Mouse (Mus musculus): Measurements from ENCODE around the gene Aifm1.
"Not testable (repeated sequence)": the region's sequence is repeated elsewhere in the genome, so short reads cannot be mapped to it uniquely, and the experiment has no call there.

The Aifm1 gene

DNA sequence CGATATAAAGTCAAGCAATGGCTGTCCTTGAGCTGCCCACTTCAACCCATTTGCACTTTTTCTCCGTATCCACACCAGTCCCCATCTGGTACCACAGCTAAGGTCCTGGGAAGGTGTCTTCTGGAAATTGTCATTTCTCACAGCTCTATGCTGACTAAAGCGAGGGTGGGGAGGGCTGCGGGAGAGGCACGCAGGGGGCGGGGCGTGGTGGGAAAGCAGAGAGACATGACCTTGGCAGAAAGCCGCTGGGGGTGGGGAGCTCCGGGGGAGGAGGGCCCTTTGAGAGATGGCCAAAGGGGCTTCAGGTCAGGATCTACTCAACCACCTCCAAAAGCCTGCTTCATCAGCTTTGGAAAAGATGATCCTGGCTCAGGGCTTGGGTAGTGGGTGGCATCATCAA, 58.3 kb downstream of the Aifm1 start:
- DNase-seq, result no peak

DNA sequence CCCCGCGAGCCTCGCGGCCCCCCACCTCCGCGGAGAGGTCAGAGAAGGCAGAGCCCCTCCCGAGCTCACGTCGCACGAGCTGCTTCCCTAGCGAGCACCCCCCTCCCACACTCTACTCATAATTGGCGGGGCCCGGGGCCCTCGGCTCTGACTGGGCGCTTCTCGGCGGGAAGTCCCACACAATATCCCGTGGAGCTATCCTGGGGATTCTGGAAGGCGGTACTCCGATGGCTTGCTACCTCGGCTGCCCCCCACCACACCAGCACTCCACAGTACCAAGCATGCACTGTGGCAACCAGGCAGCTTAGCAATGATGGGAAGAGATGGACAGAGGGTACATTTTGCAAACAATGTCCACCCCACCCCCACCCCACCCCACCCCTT, 58.9 kb downstream of the Aifm1 start:
- DNase-seq, result no peak

DNA sequence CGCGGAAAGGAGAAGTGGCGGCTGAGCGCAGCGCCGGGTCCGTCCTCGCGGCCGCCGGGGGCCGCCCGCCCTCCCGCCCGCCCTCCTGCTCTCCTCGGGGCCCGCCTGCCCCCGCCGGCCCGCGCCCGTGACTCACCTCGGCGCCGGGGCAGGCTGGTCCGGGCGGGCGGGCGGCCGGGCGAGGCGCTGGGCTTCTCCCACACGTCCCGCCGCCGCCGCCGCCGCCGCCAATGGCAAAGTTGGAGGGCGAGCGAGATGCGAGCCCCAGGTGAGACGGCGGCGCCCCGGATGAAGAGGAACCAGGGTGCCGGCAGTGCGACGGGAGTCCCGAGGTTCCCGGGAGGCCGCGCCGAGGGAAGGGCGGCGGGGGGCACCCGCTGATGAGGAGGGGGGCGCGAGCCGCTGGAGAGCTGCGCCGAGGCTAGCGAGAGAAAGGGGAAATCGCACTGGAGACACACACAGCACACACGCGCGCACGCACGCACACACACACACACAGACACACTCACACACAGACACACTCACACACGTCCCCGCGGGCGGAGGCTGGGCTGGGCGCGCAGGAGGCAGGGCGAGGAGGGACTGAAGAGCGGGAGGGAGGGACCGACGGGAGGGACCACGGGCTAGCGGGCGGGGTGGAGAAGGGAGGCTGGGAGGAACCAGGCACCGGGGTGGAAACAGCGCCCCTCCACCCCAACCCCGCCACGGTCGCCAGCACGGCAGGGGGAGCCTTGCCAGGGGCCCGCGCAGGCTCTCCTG, 59.4 kb downstream of the Aifm1 start:
- peak; percentile 49 for DNase-seq

DNA sequence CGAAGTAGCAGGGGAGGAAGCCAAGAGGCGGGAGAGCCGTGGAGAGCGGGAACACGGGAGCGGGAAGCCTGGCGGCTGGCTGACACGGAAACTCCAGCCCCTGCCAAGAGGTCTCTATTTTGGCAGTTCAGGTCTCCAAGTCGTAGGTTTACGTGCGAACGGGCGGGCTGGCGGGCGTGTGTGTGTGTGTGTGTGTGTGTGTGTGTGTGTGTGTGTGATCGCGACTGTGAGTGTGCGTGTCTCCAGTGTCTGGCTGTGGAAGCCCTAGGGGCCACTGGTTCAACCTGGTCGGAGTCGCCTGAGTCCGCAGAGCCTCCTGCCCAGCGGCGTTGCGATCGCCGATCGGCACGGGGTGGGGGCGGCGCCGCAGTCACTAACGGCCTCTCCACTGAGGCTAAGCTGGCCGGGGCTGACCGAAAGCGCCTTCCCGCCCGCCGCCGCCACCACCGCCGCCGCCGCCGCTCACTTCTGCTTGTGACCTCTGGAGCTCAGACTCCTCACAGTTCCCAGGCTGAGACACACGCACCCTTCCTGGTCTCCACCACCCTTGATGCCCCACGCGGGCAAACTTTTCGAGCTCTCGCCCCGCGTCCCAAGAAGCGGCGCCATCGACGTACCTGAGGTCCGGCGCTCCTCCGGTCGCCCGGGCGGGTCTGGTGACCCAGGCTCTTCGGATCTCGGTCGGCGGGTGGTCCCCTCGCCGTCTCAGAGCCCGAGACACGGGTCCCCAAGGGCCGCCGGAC, 60.3 kb downstream of the Aifm1 start:
- no peak for DNase-seq

DNA sequence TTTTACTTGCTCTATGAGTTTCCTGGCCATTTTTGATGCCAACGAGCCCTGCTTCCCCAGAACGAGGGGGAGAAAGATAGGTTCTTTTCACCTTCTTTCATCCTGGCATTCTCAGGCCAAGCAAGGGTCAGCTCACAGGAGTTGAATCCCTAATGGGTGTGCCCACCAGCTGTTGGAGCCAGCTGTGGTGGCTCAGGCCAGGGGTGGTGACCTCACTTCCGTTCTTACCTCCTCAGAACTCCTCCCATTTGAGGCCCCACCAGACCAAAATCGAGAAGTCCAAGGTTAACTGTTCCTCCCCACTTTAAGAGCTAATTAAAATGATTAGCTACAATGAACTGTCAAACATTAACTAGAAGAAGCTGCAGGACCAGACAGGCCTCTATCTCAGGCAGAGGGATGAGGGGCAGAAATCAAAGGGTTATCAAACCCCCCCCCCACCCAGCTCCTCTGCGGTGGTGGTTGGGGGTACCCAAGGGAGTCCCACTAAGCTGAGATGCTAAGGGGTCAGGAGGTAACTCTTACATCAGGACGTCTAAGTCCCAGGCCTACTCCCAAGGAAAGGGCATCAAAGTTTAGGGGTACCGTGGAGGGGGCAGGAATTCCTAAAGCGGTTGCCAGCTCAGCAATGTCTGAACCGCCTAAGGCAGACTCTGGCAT, 61.0 kb downstream of the Aifm1 start:
- DNase-seq, result no peak

DNA sequence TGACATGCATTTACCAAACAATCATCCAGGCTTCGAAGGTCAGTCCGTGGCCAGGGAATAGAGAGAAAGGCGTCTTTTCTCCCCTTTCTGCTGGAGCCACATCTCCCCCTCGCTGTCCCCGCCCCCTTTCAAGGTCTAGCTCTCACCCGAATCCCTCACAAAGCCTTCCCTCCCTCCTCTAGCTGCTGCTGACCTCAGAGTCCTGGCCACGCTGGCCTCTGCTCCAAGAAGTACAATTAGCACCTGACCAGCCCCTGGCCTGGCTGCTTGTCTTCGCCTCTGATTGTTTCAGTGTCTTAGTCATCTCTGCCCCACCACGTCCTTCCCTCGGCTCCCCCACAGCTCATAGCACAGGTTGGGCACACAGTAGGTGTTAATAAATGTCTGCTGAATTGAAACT, 63.7 kb downstream of the Aifm1 start:
- DNase-seq, result no peak

DNA sequence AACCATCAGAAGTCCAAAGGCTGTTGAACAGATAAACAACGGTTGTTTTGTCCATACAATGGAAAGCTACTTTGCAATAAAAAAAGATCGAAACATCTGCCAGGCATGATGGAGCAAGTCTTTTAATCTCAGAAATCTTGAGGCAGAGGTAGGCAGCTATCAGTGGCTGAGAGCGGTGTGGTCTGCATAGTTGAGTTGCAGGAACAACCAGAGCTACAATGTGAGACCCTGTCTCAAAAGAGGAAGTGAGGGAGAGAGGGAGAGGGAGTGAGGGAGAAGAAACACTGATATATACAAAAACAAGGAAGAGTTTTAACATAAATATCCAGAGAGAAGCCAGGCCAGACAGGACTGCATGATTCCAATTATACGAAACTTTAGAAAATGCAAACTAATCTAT, 68.7 kb downstream of the Aifm1 start:
- DNase-seq, result no peak

DNA sequence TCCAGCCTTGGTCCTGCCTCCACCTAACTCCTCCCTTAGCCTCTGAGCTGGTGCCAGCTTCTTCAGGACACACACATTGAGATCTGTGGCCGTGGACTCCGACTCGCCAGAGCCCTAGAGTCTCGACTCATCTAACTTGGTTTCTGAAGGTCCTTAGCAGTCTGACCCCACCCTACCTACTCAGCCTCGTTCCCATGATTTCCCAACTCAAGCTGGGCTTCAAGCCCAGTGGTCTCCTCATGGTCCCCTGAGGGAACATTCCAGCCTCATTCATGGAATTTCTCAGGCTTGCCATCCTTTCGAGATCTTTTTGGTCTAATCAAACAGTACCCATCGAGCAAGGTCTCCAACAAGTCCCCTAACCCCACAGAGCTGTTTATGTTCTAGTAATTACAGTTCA, 71.4 kb downstream of the Aifm1 start:
- no peak for DNase-seq

DNA sequence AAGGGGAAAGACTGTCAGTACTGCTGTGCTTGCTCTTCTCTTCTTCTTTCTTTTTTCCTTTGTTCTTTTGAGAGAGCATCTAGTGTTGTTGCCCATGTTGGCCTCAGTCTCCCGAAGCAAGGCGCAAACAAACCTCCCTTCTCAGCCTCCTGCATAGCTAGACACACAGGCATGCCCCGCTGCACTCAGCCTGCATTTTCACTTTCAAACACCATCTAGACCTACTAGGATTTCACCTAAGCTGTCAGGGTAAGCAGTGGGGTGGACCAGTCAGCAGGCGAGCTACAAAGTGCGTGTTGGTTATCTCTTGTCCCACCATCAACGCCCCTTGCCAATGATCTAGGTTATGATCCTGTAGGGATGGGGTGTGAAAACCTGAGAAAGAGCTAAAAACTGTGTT, 71.8 kb downstream of the Aifm1 start:
- no peak for DNase-seq

DNA sequence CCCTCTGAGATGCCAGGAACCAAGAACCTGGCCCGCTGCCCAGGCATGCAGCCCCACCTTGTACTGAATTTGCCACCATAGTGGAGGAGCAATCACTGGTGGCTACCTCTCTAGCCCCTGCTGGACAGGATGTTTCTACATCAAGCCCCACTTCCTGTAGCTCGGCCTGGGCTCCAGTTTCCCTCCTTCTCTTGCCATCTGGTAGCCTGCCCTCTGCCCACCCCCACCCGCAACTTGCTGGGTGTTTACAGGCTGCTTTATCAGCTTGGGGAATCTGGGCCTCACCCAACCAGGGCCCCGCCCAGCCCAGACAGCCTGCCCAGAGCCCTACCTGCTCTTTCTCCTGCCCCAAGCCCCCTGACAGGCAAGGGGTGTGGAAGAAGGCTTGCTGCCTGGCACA, 74.3 kb downstream of the Aifm1 start:
- no peak for DNase-seq

DNA sequence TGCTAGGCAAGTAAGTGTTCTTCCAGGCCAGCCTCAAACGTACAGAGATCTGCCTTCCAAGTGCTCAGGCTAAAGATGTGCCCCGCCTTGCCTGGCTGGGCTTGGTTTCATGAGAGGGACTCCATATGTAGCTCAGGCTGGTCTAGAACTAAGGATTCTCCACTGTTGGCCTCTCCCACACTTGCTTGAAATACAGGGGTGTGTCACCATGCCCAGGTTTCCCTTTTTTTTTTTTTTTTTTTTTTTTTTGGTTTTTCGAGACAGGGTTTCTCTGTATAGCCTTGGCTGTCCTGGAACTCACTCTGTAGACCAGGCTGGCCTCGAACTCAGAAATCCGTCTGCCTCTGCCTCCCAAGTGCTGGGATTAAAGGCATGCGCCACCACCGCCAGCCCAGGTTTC, 77.3 kb downstream of the Aifm1 start:
- not testable (repeated sequence) for DNase-seq

DNA sequence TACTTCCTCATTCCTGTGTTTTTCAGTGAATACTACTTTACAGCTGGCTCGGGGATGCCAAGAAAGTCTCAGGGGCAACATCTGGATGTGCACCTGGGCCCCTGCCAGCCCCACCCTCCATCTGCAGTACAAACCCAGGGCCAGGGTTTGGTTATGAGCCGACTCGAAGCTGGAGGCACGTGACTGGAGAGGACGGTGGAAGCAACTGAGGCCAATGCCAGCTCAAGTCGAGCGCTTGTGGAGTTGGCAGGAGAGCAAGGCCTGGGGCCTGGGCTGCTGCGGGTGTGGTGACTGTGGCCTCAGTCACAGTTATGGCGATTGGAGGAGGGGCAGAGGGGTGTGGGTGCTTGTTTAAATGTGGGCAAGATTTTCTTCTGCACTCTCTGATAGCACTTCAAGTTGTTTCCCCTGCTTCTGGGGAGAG, 77.9 kb downstream of the Aifm1 start:
- no peak for DNase-seq

DNA sequence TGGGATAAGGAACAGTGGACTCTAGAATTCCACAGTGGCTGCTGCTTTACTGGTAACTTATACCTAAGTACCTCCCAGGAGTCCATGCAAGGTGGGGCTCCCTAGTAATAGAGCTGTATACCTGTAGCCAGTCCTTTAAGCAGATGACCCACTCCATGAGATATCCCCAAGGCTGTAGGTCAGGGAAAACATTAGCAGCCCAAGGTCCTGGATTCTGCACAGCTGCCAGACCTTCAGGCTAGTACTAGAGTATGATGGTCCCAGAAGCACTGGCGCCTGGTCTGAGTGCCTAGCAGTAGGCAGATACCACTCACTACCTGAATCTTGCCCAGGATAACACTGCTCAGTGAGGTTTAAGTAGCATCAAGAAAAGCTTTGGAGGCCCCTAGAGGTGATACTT, 79.1 kb downstream of the Aifm1 start:
- no peak for DNase-seq

DNA sequence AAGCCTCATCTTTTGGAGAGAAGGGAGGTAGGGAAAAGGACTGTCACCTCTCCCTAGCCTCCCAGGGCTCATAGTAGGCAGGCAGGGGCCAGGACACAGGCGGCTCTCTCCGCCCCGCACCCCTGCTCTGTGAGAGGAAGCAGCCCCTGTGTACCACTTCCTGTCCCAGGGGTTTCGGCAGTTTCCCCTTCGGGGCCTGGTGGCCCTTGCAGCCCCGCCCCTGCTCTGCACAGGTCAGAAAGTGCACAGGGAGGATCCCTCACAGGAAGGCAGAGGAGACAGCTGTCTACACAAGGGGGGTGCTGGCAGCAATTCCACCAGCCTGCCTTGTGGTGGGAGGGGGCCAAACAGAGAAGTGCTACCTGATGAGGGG, 79.8 kb downstream of the Aifm1 start:
- DNase-seq, result no peak

DNA sequence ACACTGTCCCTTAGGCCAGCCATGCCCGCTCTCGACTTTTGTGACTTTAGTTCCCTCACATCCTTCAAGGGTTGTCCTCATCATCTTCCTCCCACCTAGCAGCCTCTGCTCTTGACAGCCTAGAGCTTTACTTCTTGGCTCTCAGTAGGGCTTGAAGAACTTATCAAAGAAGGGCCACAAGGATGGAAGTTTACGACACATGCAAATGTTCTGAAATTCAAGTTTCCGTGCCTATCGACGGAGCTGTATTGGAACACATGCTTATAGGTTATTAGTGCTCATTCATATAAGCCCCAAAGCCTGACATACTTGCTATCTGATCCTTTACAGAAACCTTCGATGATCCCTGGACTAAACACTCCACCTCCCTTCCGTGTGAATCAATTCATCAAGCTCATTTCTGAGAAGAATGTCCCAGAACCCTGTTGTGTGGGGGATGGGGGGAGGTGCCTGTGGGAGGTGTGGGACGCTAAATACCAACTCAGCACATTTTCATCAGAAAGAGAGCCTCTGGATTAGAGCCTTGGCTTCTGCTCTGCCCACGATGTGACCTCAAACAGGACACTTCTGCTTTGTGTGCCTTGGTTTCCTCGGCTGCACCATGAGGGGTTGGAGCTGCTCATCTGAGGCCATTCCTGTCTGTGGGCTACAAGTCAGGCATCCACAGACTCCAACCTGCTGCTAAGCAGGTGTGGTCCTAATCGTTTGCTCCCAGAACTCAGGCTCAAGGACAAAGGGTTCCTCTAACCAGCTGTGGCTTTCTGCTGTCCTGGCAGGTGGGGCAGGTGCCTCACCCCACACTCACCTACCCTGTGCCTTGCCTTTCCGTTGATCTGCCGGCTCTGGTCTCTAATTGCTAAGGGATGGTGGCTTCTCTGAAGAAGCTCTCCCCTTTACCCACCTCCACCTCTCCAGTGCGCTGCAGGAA, 80.5 kb downstream of the Aifm1 start:
- DNase-seq, result no peak

DNA sequence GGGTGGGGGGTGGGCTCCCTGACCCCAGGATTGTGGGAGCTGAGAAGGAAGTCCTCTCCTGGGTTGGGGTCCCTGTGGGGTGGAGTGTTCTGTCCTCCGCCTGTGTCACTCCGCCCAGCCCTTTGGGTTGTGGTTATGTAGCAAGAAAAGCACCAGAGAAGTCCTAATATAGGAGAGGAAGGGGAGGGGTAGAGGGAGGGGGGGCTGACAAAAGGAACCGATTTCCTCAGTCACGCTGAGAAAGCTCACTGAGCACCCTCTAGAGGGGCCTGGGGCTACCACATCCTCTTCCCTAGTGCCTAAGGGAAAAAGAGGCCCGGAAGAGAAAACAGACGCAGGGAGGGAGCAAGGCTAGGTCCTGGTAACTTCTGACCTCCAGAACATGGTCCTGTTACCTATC, 83.8 kb downstream of the Aifm1 start:
- no peak for DNase-seq

DNA sequence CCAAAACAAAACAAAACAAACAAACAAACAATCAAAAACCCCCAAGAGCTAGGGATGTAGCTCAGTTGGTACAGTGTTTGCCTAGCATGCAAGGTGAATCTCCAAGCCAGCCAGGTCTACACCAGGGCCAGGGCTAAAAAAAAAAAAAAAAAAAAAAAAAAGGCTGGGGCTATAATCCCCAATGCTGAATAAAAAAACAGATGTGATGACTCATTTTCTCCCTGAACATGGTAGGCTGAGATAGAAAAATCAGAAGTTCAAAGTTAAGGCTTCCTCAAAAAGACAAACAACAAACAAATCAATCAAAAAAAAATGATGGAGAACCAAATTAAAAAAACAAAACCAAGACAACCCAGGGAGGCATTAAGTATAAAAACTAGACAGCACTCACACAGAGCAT, 84.3 kb downstream of the Aifm1 start:
- no peak for DNase-seq

DNA sequence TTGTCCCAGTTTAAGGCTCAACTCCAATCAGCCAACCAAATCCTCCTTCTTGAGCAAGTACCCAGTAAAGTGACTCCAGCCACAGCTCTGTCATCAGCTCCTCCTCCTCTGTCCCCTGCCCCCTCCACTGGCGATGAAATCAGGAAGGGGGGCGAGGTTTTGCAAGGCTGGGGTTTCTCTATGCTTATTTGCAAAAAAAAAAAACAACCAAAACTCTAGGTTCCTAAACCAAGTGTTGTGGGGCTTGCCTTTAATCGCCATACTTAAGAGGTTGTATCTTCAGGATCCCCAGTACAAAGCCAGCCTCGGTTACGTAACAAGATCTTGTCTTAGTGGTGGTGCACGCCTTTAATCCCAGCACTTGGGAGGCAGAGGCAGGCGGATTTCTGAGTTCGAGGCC, 84.7 kb downstream of the Aifm1 start:
- no peak for DNase-seq

DNA sequence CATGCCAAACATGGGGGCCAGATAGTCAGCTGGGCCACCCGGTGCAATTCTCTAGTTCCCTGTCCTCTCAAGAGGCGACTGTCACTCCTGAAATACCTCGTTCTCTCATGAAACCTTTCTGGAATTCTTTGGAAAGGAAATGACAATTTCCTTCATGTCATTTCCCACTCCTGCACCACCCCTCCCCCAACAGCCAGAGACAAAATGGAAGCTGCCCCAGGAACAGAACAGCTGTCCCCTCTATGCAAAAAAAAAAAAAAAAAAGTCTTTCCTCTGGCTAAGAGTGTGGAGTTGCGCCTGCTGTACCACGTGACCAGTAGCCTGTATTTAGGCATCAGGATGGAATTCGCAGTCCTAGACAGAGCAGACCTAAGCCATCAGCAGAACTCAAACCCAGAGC, 85.1 kb downstream of the Aifm1 start:
- no peak for DNase-seq

DNA sequence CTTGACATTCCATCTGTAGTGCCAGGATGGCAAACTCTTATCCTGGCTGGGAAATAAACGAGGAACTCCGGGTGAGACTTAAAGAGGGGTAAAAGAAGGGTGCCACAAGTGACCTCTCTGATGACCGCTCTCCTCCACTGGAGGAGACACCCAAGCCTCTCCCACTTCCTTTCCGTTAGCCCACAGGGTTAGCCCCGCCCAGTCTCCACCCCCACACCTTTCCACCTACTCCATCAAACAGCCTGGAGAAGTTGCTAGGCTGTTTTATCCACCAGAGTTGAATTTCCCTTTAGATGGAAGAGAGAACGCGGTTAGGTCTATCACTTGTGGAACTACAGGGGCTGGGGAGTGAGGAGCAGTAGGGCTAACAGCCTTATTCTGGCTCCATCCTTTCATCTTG, 88.1 kb downstream of the Aifm1 start:
- DNase-seq, result no peak

All from layer of hippocampus, adult 9-11 months (tissue).